Mouse (Mus musculus) frontal cortex, postnatal 14 days (tissue): ENCODE measurements at regions not wholly inside any gene's neighbourhood (a gene's known extent, or its start where the extent isn't known, plus 50 kb on each side); places are given as distances from the start of the nearest gene placed in this dataset.
A peak's percentile ranks its signal among the peaks of the same experiment; 100 is the strongest.

Experiments used
- DNase-seq, 2 experiments: peaks; one replicate each; pipeline ENCODE4 v3.0.0; 2022; ENCODE audit warnings: low spot score in 2 of 2

GRCm38 (mm10) chr9:101649816-101650215 is 211.8 kb upstream of the 9630041A04Rik start:
- DNase-seq, result peak in 1 of 2 experiments; percentile 5

DNA sequence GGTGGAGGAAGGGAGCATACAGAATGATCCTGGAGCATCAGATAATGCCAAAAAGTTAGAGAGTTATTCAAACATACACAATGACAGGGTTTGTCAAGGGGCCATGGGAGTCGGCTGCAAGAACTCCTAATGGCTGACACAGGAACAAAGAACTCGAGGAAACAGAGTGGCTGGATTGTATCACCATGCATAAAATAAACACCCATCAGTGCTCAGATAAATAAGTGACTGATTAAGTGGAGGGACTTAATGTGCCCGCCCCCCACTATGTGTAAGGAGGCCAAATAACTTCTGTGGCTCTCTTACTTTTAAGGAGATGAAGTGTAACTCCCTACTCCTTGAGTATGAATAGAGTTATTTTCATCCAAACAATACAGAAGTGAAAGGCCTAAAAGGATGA is 220.1 kb upstream of the 9630041A04Rik start:
- DNase-seq, result no peak

DNA sequence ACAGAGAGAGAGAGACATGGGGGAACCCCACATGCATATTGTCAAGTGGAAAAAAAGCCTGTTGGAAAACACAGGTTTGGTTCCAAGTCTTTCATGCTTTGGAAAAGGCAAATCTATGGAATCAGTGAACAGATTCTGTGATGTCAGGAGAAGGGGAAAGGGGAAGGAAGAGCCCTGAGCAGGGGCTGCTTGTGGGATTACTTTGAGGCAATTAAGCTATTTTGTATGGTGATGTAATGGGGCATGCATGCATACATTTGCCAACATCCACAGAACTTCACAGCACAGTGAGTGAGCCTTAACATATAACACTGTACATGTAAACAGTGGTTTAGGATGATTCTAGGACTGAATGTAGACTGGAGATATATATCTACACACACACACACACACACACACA is 221.0 kb upstream of the 9630041A04Rik start:
- no peak for DNase-seq

DNA sequence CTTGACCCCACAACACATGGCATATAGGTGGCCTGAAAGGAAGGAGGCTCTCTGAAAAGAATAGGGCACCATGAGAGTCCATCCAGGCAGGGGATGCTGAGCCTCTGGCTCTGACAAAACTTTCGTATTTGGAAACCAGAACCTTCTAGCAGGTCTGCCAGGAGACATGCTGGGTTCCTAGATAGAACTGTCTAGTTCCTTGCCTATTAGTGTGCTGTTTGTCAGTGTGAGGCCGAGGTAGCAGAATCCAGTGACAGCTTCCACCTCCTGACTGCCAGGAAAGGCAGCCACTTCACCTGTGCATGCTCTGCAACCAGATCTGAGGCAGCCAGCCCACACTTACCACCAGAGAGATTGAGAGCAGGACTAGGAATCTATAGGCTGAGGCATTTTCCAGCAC is 245.4 kb upstream of the 9630041A04Rik start:
- no peak for DNase-seq

GRCm38 (mm10) chr9:101615176-101615575 is 246.5 kb upstream of the 9630041A04Rik start:
- no peak for DNase-seq

DNA sequence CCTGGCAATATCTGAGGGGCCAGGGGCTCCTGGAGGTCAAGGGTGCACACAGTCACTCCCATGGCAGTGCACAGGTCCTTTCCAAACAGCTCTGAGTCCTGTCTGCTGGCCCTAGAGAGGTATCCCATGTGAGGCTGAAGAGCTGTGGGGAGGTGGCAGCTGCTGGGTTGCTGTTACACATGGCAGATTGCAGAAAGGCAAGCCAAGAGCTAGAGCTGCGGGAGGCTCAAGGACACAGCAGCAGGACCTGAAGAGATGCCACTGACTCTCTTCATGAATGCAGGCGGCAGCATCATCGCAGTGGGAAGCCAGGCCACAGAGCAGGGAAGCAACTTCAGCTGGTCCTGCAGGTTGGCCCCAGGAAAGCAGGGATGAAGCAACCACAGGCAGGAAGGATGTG is 247.7 kb upstream of the 9630041A04Rik start:
- DNase-seq, result no peak

GRCm38 (mm10) chr9:101613471-101613870 is 248.2 kb upstream of the 9630041A04Rik start:
- DNase-seq, result no peak

GRCm38 (mm10) chr9:101612971-101613370 is 248.7 kb upstream of the 9630041A04Rik start:
- no peak for DNase-seq

GRCm38 (mm10) chr9:101612571-101612970 is 249.1 kb upstream of the 9630041A04Rik start:
- DNase-seq, result no peak

DNA sequence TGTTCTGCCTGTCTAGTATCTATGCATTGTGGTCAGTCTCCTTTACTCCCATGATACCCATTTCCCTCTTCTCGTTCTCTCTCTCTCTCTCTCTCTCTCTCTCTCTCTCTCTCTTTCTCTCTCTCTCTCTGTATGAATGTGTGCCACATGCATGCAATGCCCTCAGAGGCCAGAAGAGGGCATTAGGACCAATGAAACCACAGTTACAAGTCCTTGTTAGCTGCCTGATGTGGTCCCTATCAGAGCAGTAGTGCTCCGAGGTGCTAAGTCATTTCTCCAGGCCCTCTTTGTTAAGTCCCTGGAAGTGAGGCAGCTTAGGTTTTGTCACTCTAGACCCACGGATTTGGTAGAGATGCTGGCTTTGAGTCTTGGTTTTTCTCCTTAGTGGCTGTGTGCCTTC is 250.2 kb upstream of the 9630041A04Rik start:
- no peak for DNase-seq

GRCm38 (mm10) chr9:101610806-101611443 is 250.7 kb upstream of the 9630041A04Rik start:
- no peak for DNase-seq

GRCm38 (mm10) chr9:101610338-101610737 is 251.3 kb upstream of the 9630041A04Rik start:
- DNase-seq, result no peak

DNA sequence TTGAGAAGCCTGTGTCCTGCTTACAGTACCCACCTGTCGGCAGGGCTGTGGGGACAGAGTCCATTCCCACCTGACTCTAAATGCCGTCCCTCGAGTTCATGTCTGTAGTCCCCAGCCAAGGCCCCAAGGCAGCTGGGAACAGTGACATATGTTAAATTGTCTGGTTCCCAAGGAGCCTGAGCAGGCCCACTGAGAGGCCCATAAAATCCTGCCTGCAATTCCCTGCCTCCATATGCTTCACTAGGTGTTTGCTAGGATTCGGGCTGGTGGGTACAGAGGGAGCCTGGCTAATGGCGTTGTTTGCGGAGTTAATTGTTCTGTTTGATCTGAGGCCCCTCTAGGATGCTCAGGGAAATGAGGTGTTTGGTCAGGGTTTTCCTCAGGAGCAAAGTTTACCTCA is 258.8 kb upstream of the 9630041A04Rik start:
- DNase-seq, result no peak

DNA sequence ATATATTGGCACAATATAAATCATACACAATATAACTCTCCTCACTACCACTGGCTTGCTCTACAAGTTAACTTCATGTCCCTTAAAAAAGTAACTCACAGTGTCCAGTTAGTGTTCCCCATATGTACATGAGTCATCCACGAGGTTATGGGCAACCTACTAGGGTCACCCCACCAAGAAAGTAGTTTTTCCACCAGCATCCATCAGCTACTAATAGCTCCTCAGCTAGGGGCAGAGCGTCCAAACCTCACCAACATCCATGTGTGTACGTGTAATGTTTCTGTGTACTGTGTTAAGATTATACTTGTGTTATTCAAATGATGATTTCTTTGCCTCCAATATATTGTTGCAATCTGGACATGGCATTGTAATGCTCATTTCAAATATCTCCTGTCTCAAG is 264.7 kb upstream of the 9630041A04Rik start:
- DNase-seq, result no peak

DNA sequence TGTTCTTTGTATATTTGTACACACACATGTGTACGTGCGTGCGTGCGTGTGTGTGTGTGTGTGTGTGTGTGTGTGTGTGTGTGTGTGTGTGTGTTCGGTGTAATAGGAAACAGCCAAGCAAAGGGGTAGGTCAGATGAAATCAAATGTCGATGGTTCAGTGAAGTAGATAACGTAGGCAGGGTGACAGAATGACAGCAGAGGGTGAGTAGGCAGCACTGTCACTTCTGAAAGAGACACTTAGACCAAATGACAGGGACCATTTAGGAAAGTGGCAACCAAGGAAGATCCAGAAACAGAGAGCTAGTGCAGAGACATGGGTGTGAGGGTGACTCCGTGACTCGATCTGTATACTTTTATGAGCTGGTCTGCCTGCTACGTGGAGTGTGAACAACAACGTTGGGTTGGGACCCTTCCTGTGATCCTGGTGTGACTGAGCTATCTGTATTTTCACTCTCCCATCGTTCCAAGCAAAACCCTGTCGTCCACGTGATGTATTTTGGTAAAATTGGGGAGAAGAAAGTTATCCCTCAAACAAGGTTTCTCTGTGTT is 266.5 kb upstream of the 9630041A04Rik start:
- DNase-seq, result no peak

DNA sequence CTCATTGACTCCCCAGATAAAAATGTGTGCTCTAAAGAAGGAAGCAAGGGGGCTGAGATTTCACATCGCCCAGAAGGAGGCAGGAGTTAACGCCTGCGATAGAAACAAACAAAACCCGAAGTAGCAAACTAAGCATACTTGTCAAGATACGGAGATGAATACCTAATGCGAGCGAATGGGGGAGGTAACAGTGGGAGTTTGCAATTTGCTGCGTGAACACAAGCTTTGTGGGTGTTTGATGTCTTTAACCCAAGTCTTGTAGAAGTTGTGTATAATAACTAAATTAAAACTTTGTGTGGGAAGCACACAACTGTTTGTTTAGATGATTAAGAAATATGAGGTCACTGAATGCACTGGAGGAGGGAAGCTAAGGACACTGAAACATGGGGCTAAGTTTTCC is 269.0 kb upstream of the 9630041A04Rik start:
- DNase-seq, result no peak

DNA sequence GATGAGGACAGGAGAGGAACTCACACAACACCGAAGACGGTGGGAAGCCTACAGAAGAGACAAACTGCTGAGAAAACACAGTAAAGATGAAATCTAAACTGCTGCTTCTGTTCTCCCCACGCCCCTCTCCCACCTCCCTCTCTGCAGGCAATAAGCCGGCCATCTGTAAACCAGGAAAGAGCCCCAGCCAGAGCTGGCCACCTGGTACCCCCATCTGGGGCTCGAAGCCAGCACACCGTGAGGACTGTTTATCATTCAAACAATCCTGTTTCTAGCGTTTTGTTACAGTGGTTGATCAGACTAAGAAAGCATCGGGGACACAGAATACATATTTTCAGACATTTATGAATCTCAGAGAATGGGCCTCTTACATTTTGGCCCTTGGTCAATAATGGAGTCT is 270.0 kb upstream of the 9630041A04Rik start:
- no peak for DNase-seq

DNA sequence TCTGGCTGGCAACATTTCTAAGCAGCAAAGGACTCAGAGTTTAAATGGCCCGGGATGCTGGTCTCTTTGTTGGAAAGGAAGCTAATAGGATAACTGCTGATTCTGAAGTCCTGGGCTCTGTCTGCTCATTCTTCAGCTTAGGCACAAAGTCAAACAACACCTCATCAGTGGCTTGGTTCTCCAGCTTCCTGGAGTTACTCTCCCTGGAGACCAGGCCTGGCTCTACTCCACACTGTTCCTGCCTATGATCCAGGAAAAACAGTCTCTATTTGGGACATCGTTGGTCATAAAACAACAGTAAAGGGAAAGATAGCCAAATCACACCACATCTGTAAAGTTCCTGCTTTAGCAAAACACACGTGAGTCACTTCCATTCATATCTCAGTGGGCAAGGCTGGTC is 271.3 kb upstream of the 9630041A04Rik start:
- no peak for DNase-seq

- no peak for DNase-seq
Measured at GRCm38 (mm10) chr9:101581064-101581463, 280.6 kb upstream of the 9630041A04Rik start.

DNA sequence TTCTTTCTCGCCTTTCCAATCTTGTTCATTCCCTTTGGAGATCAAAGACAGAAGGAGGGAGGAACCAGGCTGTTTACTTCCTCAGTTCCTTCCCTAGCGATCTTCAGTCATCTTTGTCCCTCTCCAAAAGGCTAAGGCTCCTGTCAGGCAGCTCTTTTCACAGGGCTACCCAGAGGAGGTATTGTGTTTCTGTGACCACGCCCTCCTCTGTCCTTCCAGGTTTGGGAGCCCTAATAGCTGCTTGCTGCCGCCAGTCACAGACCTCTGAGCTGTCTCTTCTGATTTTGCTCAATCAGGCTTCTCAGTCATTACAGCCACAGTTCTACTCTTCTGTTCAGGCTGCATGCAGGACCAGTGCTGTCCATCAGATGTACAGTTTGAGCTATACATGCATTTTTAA is 290.9 kb upstream of the 9630041A04Rik start:
- DNase-seq, result no peak

DNA sequence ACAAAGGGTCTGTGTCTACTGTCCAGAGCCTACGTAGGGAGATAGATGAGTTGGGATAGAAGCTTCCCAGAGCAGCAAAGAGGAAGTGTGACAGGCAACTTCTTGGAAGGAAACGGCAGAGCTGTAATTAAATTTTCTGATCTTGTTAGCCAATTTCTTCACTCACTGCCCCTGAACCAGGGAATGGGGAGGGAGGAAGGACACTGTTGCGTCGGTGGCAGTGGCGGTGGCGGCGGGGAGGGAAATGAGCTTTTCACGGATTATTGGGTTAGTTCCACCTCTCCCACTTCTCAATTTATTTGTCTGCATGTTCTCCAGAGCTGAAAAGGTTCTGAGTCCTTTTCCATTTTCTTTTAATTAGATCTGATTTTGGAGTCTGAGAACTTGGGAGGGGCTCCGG is 298.4 kb upstream of the 9630041A04Rik start:
- DNase-seq, result no peak

DNA sequence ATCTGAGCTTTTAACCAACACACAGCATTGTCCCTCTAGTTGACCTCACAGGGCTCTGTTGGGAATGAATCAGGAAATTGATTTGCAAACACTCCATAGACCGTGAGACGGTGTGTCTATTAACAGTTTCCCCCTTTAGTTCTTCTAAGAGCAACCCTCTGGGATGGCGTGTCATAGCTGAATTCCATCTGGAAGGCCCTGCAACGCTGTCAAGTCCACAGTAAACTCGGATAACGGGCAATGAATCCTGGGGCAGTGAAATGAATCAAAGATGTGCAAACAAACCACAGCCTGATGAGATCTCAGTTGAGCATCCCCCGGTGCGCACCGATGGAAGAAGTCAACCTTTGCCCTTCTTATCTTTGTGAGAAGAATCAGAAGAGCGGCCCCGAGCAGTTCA is 302.3 kb upstream of the 9630041A04Rik start:
- no peak for DNase-seq

DNA sequence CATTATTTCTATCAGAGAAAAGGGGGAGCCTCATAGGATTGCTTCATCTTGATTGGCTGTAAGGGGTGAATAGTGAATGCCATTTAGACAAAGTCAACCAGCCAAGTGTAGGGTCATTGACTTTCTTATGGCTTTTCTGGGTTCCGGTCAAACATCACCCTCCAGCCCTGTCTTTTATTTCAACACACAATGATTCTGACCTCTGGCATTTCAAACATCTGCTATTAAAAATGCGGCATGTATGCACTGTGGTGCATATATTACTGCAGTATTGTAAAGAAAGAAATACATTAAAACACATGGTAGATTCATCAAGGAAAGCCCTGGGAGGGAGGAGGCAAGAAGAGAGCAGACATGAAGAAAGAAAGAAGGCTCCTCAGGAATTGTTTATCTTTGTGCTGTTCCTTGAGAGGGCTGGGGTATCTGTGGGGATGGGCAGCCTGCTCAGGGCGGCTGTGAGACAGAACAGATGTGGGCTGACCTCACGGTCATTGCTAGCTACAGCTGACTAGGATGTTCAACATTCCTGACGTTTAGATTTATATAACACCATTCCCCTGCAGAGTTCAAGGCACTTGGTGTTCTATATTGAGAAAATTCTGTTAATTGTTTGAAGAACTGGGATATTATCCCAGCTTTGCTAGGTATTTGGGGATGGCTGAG is 303.5 kb upstream of the Ppp2r3a start:
- DNase-seq, result no peak
